Mouse (Mus musculus): ENCODE measurements around the gene Ankrd11.

Ankrd11 gene

DNA sequence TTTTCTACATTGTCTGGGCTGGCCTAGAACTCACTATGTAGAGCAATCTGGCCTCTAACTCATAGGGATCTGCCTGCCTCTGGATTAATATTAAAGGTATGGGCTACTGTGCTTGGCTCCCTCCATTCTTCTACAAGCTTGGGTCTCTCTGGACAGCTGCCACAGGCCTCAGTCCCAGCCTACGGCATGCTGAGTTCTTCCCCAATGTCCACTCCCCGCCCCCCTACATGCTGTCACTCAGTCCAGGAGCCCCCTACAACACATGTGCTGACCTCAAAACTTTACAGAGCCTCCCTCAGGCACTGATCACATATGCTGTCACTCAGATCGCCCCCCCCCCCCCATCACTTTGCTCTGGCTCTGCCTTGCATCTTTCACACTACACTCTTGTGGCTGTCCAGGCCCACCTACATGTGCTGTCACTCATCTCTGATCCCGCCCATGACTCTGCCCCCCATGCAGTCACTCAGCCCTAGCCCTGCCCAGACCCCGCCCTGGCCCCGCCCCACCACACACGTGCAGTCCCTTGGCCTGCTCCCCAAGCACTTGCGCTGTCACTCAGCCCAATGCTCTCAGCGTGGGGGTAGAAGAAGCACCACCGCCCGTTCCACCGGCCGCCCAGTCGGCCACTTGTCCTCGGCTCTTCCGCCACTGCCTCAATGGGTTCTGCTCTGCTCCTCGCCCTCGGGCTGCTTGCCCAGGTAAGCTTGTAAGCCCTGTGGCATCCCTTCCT lies 194.1 kb downstream of the Ankrd11 start, which contains the start of gene Cdh15:
Gene Cdh15 (plus strand): TSS at position 138 of the 733 bp plus-strand sequence.
- no peak for DNase-seq (ENCODE audit: low read depth)

DNA sequence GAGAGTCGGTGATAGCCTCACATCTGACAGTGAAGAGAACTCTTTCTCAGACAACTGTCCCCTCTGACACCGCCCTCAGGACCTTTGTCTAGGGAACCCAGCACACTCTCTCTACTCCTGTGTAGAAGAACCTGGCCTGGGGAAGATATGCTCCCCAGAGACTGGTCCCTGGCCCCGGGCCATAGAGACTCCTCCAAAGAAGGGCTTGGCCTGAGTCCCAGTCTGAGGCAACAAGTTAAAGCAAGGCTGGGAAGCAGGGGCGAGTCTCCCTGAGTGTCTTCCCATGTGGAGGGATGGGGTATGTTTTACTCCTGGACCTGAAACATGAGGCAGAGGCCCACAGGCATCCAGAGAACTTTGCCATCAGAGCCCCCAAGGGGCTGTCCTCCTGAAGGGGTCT lies 196.4 kb downstream of the Ankrd11 start:
- no peak for DNase-seq (ENCODE audit: low read depth)

GRCm38 (mm10) chr8:122844161-122844560 lies 197.9 kb downstream of the Ankrd11 start:
- no peak for DNase-seq (ENCODE audit: low read depth)

DNA sequence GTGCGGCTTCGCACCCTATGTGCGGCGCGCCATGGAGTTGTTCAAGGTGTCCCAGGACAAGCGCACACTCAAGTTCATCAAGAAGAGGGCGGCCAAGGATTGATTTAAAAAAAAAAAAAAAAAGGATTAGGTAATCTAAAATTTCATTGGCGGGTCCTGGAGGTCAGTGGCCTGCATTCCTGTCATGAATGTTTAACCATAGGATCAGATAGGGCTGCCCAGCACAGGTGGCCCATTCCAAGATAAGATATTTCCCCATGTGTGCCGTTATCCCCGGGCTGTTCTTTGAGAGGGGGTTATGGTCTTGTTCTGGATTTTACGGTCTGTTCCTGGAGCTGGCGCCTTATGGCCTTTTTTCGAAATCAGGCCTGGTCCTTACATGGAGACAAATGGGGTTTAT lies 205.4 kb downstream of the Ankrd11 start:
- DNase-seq (ENCODE audit: low read depth), result no peak

DNA sequence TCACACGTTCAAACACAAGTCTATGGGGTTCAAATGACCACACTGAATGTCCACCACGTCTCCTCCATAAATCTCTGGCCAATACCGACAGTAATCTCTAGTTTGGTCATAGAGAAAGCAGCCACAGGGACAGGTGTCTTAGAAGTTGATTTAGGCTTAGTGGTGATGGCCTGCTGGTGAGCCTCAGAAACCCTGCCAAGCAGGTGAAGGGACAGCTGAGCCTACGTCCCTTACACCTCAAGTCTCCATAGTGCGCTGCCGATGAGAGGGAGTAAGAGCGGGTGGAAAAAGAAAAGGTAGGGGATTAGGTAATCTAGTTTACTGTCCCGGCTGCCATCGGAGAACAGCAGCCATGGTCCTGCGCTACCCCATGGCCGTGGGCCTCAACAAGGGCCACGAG lies 205.9 kb downstream of the Ankrd11 start:
- no peak for DNase-seq (ENCODE audit: low read depth)

GRCm38 (mm10) chr8:122834971-122835370 lies 207.1 kb downstream of the Ankrd11 start:
- DNase-seq (ENCODE audit: low read depth), result peak; percentile 44

GRCm38 (mm10) chr8:122834416-122834815 lies 207.7 kb downstream of the Ankrd11 start:
- no peak for DNase-seq (ENCODE audit: low read depth)

All from fibroblast of lung, adult 2 months (primary cell).